Mouse (Mus musculus): ENCODE measurements at regions not wholly inside any gene's neighbourhood (a gene's known extent, or its start where the extent isn't known, plus 50 kb on each side); places are given as distances from the start of the nearest gene placed in this dataset.

- Histone ChIP-seq H3K4me3 (no peak overlapping the region), H3K36me3 (no peaks in the 10 kb centered on the region), H3K27me3 (ENCODE audit: insufficient read depth, poor library complexity, severe bottlenecking) (0 out of 2 replicates have a peak, but pooled peaks cover 5% of the 10 kb centered on the region), H3K4me1 (replicated peaks) (peaks cover 34% of the 10 kb centered on the region), H3K9me3 (peaks cover 7% of the 10 kb centered on the region; the same call in 1 of the 2 replicates), H3K27ac (no peak overlapping the region)
- WGBS = 77% methylated on average over 6 of the region's 6 CpGs
- DNase-seq (ENCODE audit: low spot score) = no peak
Measured at GRCm38 (mm10) chr14:67133221-67133620, 1124.2 kb upstream of the Gulo start.

GRCm38 (mm10) chr14:67127118-67127517, 1118.1 kb upstream of the Gulo start:
- H3K9me3 ChIP-seq = peaks cover 7% of the 10 kb centered on the region; the same call in 1 of the 2 replicates
- peaks cover 11% of the 10 kb centered on the region for H3K4me1 ChIP-seq (replicated peaks)
- H3K36me3 ChIP-seq = no peaks in the 10 kb centered on the region
- no peak for DNase-seq (ENCODE audit: low spot score)
- no peak overlapping the region for H3K4me3 ChIP-seq
- H3K27me3 ChIP-seq (ENCODE audit: insufficient read depth, poor library complexity, severe bottlenecking) = no peaks in the 10 kb centered on the region
- WGBS = 82% methylated on average over 7 of the region's 7 CpGs
- H3K27ac ChIP-seq = no peak overlapping the region

GRCm38 (mm10) chr14:67126254-67126653, 1117.2 kb upstream of the Gulo start:
- no peak overlapping the region for H3K27ac ChIP-seq
- H3K4me3 ChIP-seq = no peak overlapping the region
- WGBS = 57% methylated on average over 6 of the region's 6 CpGs
- no peak for DNase-seq (ENCODE audit: low spot score)
- peaks cover 7% of the 10 kb centered on the region; the same call in 1 of the 2 replicates for H3K4me1 ChIP-seq (replicated peaks)
- peaks cover 7% of the 10 kb centered on the region; the same call in 1 of the 2 replicates for H3K9me3 ChIP-seq
- no peaks in the 10 kb centered on the region for H3K27me3 ChIP-seq (ENCODE audit: insufficient read depth, poor library complexity, severe bottlenecking)
- no peaks in the 10 kb centered on the region for H3K36me3 ChIP-seq

- Histone ChIP-seq H3K27me3 (ENCODE audit: insufficient read depth, poor library complexity, severe bottlenecking) (peaks cover 11% of the 10 kb centered on the region; the same call in 1 of the 2 replicates), H3K36me3 (no peaks in the 10 kb centered on the region), H3K4me1 (replicated peaks) (peaks cover 8% of the 10 kb centered on the region; the same call in 1 of the 2 replicates), H3K27ac (no peak overlapping the region), H3K9me3 (no peaks in the 10 kb centered on the region), H3K4me3 (no peak overlapping the region)
- WGBS = 87% methylated on average over 7 of the region's 7 CpGs
- DNase-seq (ENCODE audit: low spot score) = no peak
Measured at GRCm38 (mm10) chr14:67123300-67123699, 1114.3 kb upstream of the Gulo start.

All from hindbrain, embryonic 10.5 days (tissue).